Mouse (Mus musculus) small intestine, adult 2 months (tissue): ENCODE measurements around the gene Gm28308. TPM values are rescaled to one million over a fixed set of nuclear protein-coding genes. Genes with fewer than 3 reads are reported as not detected.

ENCODE experiments used
- H3K27ac ChIP-seq: fragments of 200-500 bp; 2 replicates; pipeline ENCODE4 v1.5.1; 2012; ENCODE audit warnings: low read depth, low read length, control low read depth, inconsistent platforms; ENCODE audit not compliant: insufficient read depth
- H3K27me3 ChIP-seq: fragments of 200-500 bp; 2 replicates; pipeline ENCODE4 v1.6.1; 2012; ENCODE audit warnings: mild to moderate bottlenecking, moderate library complexity, low read length, inconsistent platforms; ENCODE audit not compliant: control insufficient read depth, insufficient read depth
- H3K36me3 ChIP-seq: fragments of 200-500 bp; 2 replicates; pipeline ENCODE4 v1.6.1; 2012; ENCODE audit warnings: mild to moderate bottlenecking, low read length, control low read depth, inconsistent platforms; ENCODE audit not compliant: control insufficient read depth, insufficient read depth
- H3K4me1 ChIP-seq: fragments of 200-500 bp; 2 replicates; pipeline ENCODE4 v1.6.1; 2012; ENCODE audit warnings: low read length, inconsistent platforms, mixed read lengths; ENCODE audit not compliant: control insufficient read depth, insufficient read depth, insufficient read length
- H3K4me3 ChIP-seq: fragments of 200-500 bp; 2 replicates; pipeline ENCODE4 v1.5.1; 2012; ENCODE audit warnings: low read depth, mild to moderate bottlenecking, control low read depth, inconsistent platforms, low read length, moderate library complexity
- CTCF ChIP-seq: fragments of 200-500 bp; IDR thresholded peaks from 2 replicates; pipeline ENCODE4 v1.5.1; 2012; ENCODE audit warnings: low read depth, mild to moderate bottlenecking, control low read depth, inconsistent platforms, low read length, moderate library complexity, mixed read lengths; ENCODE audit not compliant: insufficient replicate concordance, insufficient read length; ENCODE audit errors: extremely low read depth
- POLR2A ChIP-seq: fragments of 200-500 bp; IDR thresholded peaks from 2 replicates; pipeline ENCODE4 v1.6.1; 2012; ENCODE audit warnings: low read depth, mild to moderate bottlenecking, control low read depth, inconsistent platforms, low read length, moderate library complexity
- WGBS: fragments of 180-500 bp; shearing (Covaris S2); methylation state at CpG from one replicate; pipeline ENCODE4 v1.1.7; 2018; 5-methylcytosine and 5-hydroxymethylcytosine counted together
- polyA plus RNA-seq: library from polyadenylated mRNA; depleted of rRNA; stranded (reverse); fragments of >200 nt; gene quantifications from 2 replicates; pipeline ENCODE4 v1.2.3, GENCODE M21; 2012

Gene Gm28308
- polyA plus RNA-seq, 1 experiment: 0.58 TPM

- no peaks in the 10 kb centered on the region for H3K36me3 ChIP-seq
- H3K27ac ChIP-seq: no peak overlapping the region
- H3K27me3 ChIP-seq: peaks cover 84% of the 10 kb centered on the region
- no peak overlapping the region for H3K4me3 ChIP-seq
- TF ChIP-seq POLR2A: no peak
- no peak for TF ChIP-seq CTCF
- 46% methylated on average over 32 of the region's 32 CpGs for WGBS
- H3K4me1 ChIP-seq: peaks cover 7% of the 10 kb centered on the region
Observed at GRCm38 (mm10) chr6:52220003-52220864, 7.1 kb upstream of the Gm28308 start.

- 58% methylated on average over 9 of the region's 9 CpGs for WGBS
- peaks cover 84% of the 10 kb centered on the region for H3K27me3 ChIP-seq
- H3K4me3 ChIP-seq: no peak overlapping the region
- TF ChIP-seq POLR2A: no peak
- no peak for TF ChIP-seq CTCF
- peaks cover 7% of the 10 kb centered on the region for H3K4me1 ChIP-seq
- H3K36me3 ChIP-seq: no peaks in the 10 kb centered on the region
- H3K27ac ChIP-seq: no peak overlapping the region
Observed at GRCm38 (mm10) chr6:52219234-52219942, 6.2 kb upstream of the Gm28308 start.

GRCm38 (mm10) chr6:52218643-52219215 lies 5.6 kb upstream of the Gm28308 start:
- Histone ChIP-seq H3K27me3 (peaks cover 82% of the 10 kb centered on the region), H3K4me3 (no peak overlapping the region), H3K27ac (no peak overlapping the region), H3K36me3 (no peaks in the 10 kb centered on the region), H3K4me1 (peaks cover 8% of the 10 kb centered on the region)
- TF ChIP-seq POLR2A: no peak
- no peak for TF ChIP-seq CTCF
- WGBS: 27% methylated on average over 14 of the region's 14 CpGs

GRCm38 (mm10) chr6:52217895-52218642 lies 4.9 kb upstream of the Gm28308 start:
- no peaks in the 10 kb centered on the region for H3K36me3 ChIP-seq
- TF ChIP-seq CTCF (no peak), POLR2A (no peak)
- peak overlapping the region; percentile 56 for H3K4me3 ChIP-seq
- H3K27me3 ChIP-seq: peaks cover 86% of the 10 kb centered on the region
- H3K27ac ChIP-seq: no peak overlapping the region
- H3K4me1 ChIP-seq: peaks cover 10% of the 10 kb centered on the region
- WGBS: 17% methylated on average over 23 of the region's 23 CpGs

- Histone ChIP-seq H3K4me3 (peak overlapping the region; percentile 56), H3K27me3 (peaks cover 88% of the 10 kb centered on the region), H3K27ac (no peak overlapping the region), H3K36me3 (no peaks in the 10 kb centered on the region), H3K4me1 (peaks cover 16% of the 10 kb centered on the region)
- WGBS: 2% methylated on average over 25 of the region's 25 CpGs
- peak; percentile 44 for TF ChIP-seq POLR2A
- no peak for TF ChIP-seq CTCF
Observed at GRCm38 (mm10) chr6:52217459-52217768, 4.3 kb upstream of the Gm28308 start.

GRCm38 (mm10) chr6:52216691-52217458 lies 3.7 kb upstream of the Gm28308 start:
- H3K27ac ChIP-seq: no peak overlapping the region
- WGBS: 3% methylated on average over 60 of the region's 60 CpGs
- H3K4me1 ChIP-seq: peaks cover 16% of the 10 kb centered on the region
- peak overlapping the region; percentile 56 for H3K4me3 ChIP-seq
- H3K36me3 ChIP-seq: no peaks in the 10 kb centered on the region
- TF ChIP-seq POLR2A (no peak), CTCF (no peak)
- H3K27me3 ChIP-seq: peaks cover 88% of the 10 kb centered on the region
